Mouse (Mus musculus): ENCODE results near the gene Lsm2.
"Not testable (repeated sequence)": the region's sequence is repeated elsewhere in the genome, so short reads cannot be mapped to it uniquely, and the experiment has no call there.

Lsm2 gene

DNA sequence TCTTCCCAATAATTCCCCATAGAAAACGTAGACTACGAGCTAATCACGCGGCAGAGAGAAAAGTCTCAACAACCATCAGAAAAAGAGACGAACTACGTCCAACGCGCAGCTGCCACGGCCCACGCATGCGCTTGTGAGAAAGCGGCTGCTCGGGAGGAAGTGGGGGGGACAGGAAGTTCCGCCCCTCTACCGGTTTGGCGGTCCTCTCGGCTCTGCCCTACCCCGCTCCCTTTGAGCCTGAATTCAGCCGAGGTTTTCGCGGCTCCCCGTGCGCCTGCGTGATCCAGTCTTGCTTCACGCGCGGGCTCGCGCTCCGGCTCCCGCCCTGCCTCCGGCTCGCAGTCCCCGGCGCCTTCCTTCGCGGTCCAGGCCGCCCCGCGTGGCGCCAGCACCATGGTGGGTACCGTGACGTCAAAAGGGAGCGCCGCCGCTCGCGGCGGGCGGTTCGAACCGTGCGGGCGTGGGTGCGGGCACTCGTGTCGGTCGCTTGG is at the start of gene Lsm2:
Lsm2 (plus strand) TSS at position 173 of the 491 bp plus-strand sequence.
- peak; percentile 58 to 81 for DNase-seq (ENCODE audit: low spot score in 2 of 2)

DNA sequence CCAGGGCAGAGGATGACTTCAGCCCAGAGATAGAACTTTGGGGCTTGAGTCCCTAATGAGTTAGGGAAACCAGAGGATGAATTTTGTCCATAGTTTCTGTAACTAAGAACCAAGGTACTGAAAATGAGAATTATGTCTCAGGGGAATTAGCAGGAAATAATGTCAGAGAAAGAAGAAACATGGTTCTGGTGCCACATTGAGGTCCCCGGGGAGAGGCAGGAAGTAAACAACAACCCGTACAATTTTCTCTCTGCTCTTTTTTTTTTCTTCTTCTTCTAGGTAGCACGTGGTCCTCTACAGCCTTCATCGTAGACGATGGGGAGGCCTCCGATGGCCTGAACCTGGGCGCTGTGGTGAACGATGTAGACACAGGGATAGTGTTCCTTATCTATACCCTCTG is 49.4 kb upstream of the Lsm2 start:
- DNase-seq (ENCODE audit: low spot score in 2 of 2): no peak

DNA sequence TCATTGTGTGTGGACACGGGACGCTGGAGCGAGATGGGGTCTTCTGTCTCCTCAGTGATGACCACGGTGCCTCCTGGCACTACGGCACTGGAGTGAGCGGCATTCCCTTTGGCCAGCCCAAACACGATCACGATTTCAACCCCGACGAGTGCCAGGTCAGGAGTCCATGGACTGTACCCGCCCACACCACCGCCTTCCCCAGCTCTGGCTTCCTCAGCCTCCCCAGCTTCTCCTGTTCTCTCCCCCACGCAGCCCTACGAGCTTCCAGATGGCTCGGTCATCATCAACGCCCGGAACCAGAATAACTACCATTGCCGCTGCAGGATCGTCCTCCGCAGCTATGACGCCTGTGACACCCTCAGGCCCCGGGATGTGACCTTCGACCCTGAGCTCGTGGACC is 47.6 kb upstream of the Lsm2 start:
- no peak for DNase-seq (ENCODE audit: low spot score in 2 of 2)

DNA sequence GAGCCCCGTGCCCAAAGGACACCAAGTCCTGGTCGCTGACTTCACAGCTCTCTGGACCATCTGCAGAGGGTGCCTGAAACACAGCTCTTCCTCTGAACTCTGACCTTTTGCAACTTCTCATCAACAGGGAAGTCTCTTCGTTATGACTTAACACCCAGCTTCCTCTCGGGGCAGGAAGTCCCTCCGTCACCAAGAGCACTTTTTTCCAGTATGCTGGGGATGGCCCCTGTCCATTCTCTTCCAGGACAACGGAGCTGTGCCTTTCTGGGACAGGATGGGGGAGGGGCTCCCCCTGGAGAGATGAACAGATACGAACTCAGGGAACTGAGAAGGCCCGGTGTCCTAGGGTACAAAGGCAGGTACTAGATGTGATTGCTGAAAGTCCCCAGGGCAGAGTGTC is 46.8 kb upstream of the Lsm2 start:
- no peak for DNase-seq (ENCODE audit: low spot score in 2 of 2)

DNA sequence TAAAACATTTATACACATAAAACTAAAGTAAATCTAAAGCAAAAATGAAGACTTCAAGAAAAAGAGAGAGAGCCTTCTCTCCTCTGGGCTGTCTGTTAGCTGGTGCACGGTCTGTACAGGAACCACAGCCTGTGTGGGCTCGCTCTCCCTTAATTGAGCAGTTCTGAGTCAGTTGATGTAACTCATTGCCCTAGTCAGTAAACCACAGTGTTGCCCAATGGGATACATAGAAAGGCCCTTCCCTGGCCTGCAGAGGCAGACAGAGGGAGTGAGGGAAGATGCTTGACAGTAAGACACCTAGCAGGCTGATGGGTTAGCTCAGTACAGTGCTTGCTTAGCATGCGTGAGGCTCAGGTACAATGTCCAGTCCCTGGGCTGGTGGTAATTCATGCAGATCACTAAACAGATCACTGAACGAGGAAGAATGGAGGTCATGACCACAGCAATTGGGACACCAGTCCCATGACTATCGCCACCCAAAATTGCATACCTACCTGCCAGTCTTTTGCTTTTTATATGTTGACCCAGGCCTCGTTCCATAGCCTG is 43.6 kb upstream of the Lsm2 start:
- no peak for DNase-seq (ENCODE audit: low spot score in 2 of 2)

DNA sequence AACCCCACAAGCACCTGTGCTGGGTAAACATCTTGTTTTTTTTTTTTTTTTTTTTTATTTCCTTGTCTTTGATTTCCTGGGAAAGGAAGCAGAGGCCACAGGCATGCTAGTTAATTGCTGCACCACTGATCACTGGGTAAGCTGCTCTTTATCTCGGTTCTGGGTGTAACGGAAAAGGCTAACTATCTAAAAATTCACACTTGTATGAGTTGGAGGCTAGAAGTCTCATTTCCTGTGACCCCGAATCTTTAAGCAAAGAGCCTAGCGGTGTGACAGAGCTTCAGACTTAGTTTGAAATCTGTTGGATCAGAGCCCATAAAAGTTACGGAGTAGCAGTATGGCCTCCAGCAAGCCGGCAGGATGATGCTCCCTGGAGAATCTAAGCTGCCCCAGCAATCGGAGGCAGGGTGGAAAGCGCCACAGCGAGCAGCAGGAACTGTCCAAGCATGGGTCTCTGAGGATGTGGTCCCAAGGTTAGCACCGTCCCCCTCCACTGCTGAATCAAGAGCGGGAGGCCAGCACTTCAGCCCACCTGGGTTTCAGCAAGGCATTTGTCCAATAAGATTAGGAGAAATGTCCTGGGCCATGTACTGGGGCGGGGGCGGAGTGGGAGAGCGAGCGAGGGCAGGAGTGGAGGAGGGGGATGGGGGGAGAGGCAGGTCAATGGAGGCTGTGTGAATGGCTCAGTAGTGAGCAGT is 40.2 kb upstream of the Lsm2 start:
- no peak for DNase-seq (ENCODE audit: low spot score in 2 of 2)

DNA sequence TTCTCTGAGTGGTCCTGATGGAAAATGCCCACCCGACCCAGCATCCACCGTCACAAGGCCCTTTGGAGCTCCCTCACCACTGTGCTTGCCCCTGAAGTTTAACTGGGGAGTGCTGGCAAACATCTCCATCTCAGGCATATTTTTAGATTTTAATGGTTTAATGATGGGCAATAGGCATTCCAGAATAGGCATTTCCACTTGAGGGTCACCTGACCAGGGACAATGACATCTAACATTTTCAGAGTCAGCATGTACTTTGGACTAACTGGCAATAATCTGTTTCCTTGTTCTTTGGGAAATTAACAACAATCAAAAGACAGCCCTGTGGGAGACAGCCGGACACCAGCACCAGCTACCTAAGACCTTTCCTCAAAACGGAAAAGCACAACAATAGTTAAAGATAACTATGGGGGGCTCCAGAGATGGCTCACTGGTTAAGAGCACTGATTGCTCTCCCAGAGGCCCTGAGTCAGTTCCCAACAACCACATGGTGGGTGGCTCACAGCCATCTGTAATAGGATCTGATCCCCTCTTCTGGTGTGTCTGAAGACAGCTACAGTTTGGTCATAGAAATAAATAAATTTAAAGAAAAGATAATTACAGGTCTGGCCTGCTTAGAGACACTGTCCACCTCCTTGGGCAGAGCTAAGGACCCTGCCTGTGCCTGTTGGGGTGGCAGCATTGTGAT is 38.4 kb upstream of the Lsm2 start:
- no peak for DNase-seq (ENCODE audit: low spot score in 2 of 2)

DNA sequence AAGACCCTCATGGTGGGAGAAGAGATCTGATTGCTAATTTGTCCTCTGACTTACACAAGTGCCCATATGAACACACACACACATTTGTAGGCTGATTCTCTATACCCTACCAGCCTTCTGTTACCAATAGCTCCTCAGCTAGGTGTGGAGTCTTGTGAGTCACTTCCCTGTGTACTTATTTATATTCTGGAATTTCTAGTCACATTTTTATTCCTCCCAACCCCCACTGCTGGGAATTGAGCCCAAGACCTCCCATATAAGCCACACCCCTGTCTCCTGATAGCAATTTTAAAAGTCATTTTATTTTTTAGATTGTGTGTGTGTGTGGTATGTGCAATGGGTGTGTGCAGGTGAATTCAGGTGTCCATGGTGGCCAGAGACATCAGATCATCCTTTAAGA is 37.3 kb upstream of the Lsm2 start:
- no peak for DNase-seq (ENCODE audit: low spot score in 2 of 2)

DNA sequence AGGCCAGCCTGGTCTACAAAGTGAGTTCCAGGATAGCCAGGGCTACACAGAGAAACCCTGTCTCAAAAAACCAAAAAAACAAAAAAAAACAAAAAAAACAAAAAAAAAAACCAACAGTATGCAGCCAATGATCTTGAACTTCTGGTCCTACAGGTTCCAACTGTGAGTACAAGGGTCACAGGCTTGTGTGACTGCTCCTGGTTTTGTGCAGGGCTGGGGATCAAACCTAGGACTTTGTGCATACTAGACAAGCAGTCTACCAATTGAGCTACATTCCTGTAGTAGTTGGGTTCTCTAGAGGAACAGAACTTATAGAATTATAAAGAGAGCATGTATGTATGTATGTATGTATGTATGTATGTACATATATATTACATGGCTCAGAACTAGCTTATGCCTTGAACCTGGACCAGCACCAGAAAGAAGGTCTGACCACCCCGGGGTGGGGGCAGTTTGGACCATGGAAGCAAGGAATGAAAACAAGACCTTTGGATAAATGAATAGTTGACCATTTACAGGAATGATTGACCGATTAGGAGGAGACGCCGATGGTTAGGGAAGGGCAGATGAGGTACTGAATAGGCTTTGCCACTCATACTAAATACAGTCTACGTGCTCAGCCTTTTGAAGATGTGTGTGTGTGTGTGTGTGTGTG is 35.0 kb upstream of the Lsm2 start:
- no peak for DNase-seq (ENCODE audit: low spot score in 2 of 2)

DNA sequence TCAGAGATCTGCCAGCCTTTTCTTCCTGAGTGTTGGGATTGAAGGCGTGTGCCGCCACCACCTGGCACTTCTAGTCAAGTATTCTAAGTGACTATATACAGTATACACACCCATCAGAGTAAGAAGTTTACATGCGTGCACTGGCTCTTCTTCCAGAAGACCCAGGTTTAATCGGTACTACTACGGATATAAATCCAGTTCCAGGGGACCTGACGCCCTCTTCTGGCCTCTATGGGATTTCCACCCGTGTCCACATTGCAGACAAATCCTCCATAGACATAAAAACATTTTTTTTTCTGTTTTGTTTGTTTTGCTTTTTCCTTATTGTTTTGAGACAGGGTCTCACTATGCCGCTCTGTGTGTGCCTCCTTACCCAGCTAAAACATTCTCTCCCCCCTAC is 34.1 kb upstream of the Lsm2 start:
- DNase-seq (ENCODE audit: low spot score in 2 of 2): no peak

DNA sequence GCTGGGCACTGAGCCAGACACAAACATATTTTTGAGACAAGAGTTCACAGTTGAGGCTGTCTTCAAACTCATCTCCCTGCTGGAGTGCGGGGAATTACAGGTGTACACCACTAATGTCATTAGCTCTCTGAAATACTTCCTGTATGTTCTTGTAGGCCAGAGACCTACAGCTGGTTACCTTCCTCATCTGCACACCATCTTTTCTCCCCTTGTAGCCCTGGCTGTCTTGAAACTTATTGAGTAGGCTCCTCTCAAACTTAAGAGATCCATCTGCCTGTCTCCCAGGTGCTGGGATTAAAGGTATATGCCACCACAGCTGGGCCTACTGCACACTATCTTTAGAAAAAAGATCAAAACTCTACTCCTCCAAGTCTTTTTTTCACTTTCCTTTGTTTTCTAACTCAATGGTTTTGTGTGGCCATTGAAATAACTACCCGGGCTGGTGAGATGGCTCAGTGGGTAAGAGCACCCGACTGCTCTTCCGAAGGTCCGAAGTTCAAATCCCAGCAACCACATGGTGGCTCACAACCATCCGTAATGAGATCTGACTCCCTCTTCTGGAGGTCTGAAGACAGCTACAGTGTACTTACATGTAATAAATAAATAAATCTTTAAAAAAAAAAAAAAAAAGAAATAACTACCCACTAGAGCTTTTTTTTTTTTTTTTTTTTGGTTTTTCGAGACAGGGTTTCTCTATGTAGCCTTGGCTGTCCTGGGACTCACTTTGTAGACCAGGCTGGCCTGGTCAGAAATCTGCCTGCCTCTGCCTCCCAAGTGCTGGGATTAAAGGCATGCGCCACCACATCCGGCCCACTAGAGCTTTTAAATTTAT is 32.7 kb upstream of the Lsm2 start:
- not testable (repeated sequence) for DNase-seq (ENCODE audit: low spot score in 2 of 2)

DNA sequence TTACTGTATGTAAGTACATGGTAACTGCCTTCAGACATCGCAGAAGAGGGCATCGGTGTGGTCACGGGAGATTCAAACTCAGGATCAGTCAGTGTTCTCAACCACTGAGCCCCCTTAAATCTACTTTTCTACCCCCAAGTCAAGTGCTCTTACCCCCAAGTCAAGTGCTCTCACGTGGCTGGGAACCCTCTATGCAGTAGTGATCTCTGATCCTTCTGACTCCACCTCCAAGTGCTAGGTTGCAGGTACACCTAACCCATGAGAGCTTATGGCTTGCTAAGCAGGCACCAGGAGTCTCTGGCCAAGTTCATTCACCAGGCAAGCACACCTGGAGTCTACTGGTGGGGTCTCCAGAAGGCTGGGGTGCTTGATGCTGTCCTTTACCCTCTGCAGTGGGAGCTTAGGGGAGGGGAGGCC is 32.1 kb upstream of the Lsm2 start:
- no peak for DNase-seq (ENCODE audit: low spot score in 2 of 2)

DNA sequence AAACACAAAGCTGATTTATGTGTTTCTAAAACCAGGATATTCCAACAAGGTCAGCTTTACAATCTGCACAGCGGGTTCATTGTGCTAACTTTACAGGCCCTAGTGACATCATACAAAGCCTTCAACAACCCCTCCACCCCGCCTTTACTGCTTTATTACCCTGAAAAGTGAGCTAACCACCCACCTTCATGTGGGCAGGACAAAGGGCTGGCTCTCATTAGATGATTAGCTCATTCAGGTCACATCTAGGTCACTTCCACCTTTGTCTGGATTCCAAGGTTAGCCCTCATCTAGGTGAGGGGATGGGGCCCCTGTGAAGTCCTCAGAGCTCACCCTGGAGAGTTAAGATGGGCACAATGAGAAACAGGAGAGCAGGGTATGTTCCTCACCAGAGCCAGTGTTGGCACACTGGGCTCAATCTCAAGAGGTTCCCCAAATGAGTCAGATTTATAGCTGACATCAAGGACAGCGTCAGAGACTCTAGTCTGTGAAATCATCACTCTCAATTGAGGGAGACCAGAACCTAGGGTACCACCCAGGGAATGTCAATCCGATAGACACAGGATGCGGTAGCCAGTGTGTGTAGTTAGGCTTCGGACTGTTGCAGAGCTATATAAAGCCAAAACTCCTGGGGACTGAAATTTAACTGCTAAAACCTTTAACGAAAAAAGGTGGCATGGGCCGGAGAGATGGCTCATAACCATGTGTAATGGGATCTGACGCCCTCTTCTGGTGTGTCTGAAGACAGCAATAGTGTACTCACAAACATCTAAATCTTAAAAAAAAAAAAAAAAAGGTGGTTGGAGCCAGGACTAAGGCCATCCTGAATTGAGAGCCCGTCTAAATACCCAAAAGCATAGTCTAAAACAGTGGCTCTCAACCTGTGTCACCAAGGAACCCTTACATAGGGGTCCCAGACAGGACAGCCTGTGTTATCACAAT is 30.9 kb upstream of the Lsm2 start:
- DNase-seq (ENCODE audit: low spot score in 2 of 2): no peak

DNA sequence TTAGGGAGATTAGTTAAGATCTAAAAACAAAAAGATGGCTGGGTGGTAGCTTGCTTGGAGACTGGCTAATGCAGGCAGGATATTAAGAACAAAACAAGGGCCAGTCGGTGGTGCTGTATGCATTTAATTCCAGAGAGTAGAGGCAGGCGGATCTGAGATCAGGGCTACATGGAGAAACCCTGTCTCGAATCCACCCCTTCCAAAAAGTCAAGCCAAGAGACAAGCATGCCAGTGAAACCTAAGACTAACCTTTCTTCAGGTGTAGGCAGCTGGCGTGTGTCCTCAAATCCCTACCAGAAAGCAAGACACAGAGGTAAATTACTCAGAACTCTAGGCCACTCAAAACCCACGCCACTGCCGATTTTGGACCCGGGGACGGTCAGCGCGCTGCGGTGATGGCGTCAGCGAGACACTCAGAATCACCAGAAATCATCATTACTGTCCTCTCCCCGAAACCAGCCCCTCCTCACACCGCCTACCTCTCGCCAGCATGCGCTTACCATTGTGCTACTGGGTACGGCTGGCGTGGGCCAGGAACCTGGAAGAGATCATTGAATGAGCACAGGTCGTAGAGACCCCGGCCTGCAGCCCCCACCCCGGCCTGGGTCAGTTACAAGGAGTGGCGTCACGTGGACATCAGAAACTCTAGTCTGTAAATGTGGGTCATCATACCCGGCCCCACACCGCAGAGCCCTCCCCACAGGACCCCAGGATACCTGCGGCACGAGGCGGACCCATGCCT is 29.9 kb upstream of the Lsm2 start:
- no peak for DNase-seq (ENCODE audit: low spot score in 2 of 2)

DNA sequence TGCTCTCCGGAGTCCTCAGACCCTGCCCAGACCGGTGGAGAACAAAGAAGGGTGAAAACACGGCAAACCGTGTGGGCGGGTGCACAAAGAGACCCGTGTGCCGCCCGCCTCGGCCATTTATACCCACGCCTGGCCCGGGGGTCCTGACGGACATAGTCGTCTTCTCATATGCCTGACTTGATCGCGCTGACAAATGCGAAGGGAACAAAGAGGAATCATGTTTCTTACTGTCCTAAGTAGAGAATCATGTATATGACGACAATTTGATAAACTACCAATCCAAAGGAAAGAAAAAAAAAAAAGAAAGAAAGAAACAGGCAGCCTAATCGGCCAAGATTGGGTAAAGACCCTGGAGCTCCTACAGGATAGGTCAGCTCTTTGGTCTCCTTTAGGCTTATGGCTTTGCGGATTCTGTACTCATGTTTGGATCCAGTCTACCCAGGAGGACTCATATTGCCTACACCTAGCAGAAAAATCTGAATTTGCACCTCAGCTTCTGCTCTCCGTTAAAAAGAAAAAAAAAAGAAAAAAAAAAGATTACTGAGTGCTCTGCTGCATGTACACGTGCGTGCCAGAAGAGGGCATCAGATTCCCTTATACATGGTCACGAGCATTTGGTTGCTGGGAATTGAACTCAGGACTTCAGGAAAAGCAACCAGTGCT is 29.2 kb upstream of the Lsm2 start:
- DNase-seq (ENCODE audit: low spot score in 2 of 2): peak; percentile 79 to 88

DNA sequence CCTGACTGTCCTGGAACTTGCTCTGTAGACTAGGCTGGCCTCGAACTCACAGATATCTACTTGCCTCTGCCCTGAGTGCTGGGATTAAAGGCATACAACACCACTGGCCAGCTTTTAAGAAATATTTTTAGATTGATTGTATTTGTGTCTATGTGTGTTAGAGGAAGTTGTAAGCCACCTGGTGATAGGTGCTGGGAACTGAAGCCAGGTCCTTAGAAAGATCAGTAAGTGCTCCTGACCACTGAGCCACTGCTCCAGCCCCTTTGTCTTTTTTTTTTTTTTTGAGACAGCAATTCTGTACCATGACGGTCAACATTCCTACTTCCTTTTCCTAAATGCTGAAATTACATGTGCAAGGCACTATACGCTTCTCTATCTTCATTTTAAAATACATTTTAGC is 28.4 kb upstream of the Lsm2 start:
- DNase-seq (ENCODE audit: low spot score in 2 of 2): no peak

DNA sequence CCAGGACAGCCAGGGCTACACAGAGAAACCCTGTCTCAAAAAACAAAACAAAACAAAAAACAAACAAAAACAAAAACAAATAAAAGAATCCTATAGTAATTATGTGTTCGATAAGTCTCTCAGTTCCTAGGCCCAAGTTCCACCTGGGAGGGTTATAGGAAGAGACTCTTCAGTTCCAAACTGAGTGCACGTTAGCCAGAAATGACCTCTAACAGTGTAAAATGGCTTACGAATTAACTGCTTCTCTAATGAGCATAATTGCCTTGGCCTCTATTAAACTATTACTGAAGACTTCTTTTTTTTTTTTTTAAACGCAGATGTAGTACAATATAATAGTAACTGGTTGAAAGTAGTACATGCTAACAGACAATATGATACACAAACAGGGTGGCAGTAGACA is 27.8 kb upstream of the Lsm2 start:
- DNase-seq (ENCODE audit: low spot score in 2 of 2): no peak

DNA sequence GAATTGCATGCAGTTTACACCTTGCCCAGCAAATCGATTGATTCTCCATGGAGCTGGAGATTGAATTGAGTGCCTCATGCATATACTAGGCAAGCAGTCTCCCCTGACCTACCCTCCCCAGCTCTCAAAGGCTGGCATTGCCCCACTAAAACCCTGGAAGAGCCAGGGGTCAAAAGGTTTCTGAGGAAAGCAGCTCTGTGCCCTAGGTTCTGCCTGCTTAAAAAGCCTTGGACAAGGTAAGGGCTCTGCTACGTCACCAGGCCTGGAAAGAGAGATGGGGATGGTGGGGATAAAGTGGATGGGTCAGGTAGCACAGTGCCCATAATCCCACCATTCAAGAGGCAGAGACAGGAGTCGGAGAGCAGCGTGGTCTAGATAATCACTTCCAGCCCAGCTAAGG is 26.8 kb upstream of the Lsm2 start:
- DNase-seq (ENCODE audit: low spot score in 2 of 2): no peak

DNA sequence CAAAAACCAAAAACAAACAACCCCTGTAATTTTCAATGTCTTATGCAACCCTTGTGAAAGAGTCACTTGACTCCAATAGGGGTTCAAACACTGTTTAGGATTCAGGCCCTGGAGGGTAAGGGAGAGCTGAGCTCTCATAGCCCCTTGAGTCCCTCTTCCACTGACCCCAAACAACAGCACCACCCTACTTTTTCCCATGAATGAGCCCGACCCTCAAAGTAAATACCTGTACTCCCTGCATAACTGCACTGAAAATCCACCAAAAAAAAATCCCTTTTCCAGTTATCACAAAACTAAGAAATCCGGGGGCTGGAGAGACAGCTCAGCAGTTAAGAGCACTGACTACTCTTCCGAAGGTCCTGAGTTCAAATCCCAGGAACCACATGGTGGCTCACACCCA is 25.8 kb upstream of the Lsm2 start:
- DNase-seq (ENCODE audit: low spot score in 2 of 2): no peak
